Mouse (Mus musculus) urinary bladder, postnatal 25 days (tissue): ENCODE results near the gene Fryl.

ENCODE experiments used
- DNase-seq: peaks from one replicate; pipeline ENCODE4 v3.0.0; 2022; ENCODE audit warnings: low spot score

The Fryl gene

DNA sequence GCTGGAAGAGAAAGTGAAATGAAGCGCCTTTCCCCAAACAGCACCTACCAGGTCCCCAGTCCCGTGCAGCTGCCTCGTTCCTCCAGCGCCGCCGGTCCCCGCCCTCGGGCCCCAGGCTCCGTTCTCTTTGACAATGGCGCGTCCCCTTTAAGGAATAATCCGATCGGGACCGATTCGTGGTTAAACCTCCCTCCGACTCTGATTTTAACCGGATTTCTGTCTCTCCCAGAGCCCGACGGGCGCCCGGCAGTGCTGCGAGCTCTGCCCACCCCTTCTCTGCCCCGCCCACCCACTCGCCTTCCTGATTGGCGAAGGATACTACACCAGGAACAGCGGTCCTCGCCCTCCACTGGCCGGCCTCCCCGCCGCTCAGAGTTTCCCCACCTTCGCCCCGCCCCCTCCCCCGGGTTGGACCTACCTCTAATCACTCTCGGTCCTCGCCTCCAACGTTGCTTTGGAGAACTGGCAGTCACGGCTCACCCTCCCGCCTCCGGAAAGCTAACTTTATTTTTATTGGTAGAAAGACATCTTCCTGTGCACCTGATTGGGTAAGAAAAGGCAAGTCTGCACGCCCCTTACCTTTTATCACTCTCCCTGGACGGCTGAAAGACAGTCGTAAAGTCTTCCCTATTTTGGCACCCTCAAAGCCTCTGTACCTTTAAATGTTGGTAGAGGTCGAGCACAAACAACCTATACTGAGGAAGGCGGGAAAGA, at the start of gene Fryl:
TSS of gene Fryl (minus strand) at position 268 of the 714 bp plus-strand sequence.
- DNase-seq, result peak; percentile 87

- no peak for DNase-seq
Observed at GRCm38 (mm10) chr5:73304507-73304906, 48.1 kb upstream of the Fryl start.

GRCm38 (mm10) chr5:73301601-73302307, 45.3 kb upstream of the Fryl start:
- DNase-seq, result no peak

GRCm38 (mm10) chr5:73295916-73296315, 39.5 kb upstream of the Fryl start:
- DNase-seq, result no peak

DNA sequence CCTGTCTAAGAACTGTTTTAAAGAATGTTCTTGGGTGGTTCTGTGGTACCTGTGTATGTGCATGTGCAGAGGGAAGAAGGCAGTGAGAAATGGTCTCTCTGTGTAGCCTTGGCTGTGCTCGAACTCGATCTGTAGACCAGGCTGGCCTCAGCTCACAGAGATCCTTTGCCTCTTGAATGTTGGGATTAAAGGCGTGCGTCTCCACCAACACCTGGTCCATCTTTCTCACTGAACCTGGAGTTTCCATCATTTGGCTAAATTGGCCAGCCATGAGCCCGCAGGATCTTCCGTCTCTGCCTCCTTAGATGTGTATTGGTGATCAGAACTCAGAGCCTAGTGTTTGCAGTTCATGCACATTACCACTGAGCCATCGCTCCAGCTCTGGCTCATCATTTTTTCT, 38.6 kb upstream of the Fryl start:
- DNase-seq, result no peak

GRCm38 (mm10) chr5:73293458-73293827, 37.0 kb upstream of the Fryl start:
- no peak for DNase-seq

- DNase-seq, result peak; percentile 86
Observed at GRCm38 (mm10) chr5:73292502-73293457, 36.4 kb upstream of the Fryl start, which contains the start of gene Ociad1. Ociad1 (plus strand) TSS chr5:73292784.

DNA sequence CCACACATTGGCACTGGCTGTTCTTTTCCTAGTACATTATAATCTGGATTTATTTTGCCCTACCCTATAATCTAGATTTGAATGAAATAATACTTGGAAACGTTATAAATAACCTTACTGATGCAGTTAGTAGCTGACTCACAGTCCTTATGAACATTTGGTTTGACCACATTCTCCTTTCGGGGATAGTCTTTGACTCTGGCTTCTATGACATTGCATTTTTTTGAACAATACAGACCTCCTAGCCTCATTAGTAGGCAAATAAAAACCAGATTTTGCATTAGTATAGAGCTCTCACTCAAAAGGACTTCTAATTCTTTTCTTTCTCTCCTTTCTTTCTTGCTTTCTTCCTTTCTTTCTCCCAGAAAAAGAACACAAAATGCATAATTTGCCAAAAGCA, 33.5 kb upstream of the Fryl start:
- DNase-seq, result no peak

DNA sequence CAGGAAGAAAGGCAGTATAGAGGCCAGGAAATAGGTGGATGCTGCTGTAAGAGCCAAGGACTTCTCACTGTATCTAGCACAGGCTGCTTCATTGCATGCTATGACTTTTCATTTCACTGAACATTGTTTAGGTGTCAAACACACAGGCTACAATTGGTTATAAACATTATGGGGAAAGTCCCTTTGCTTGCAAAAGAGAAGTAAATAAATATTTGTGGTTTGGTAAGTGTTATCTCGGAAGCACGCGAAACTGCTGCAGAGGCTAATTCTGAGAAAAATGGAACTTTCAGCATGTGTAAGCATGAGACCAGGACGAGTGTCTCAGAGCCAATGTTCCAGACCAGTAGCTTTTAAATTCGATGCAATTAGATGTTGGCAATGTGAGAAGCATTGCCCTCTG, 30.2 kb upstream of the Fryl start:
- no peak for DNase-seq

DNA sequence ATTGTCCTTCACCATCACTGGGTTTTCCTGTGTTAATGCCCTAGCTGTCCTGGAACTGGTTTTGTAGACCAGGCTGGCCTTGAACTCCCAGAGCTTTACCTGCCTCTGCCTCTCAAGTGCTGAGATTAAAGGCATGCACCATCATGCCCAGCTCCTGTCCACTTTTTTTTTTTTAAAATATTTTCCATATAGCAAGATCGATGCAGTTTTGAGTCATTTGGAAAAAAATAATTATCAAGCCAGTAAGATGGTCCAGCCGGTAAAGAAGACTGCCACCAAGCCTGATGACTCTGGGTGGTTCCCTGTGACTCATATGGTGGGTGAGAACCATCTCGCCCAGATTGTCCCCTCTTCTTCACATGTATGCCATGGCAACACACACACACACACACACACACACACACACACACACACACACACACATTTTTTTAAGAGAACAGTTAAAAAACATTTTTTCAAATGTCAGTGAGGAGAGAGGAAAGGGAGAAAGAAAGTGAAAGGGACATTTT, 29.1 kb upstream of the Fryl start:
- no peak for DNase-seq

- DNase-seq, result no peak
Observed at GRCm38 (mm10) chr5:73284046-73284445, 27.6 kb upstream of the Fryl start.

DNA sequence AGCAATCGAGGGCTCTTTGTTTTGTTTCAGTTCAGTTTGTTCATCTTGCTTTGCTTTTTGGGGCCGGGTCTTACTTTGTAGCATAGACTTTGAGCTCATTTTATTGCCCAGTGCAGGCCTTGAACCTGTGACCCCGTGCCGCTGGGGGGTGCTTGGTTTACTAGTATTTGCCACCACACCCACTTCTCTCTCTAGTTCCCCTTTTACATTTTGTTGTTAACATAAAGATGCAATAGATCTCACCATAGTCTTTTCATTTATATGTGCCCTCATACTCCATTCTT, 24.1 kb upstream of the Fryl start:
- DNase-seq, result no peak

DNA sequence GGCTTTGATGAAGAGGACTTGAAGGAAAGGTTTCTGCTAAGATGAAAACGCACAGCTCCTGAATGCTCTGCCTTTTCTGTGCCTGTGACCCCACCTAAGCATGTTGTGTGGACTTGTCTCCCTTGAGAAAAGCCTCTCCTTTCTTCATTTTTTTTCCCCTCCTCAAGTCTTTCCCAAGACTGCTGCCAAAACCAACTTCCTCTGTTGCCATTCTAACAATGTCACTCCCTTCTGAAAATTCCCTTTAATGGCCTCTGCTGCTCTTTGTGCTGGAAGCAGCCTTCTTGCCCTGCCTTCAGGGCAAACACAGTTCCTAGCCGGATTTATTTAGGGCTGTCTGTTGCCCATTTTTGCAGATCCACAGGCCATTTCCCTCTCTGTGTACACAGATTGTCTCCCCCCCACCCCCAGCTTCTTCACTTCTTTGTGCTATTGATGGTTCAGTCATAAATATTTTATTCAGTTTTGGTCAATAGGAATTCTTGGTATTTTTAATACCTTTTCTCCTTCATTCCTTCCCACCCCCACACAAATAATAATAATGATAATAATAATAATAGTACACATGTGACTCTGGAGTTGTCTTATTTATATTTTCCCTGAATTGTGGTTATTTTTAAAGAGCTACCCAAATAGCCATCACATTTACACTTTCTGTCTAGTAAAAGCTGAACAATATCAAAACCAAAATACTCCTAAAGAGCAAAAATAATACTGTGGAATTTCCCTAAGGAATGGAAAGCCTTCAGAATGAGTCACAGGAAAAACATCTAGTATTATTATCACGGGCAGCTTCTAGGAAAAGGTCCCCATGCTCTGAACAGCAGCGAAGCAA, 23.5 kb upstream of the Fryl start:
- no peak for DNase-seq

DNA sequence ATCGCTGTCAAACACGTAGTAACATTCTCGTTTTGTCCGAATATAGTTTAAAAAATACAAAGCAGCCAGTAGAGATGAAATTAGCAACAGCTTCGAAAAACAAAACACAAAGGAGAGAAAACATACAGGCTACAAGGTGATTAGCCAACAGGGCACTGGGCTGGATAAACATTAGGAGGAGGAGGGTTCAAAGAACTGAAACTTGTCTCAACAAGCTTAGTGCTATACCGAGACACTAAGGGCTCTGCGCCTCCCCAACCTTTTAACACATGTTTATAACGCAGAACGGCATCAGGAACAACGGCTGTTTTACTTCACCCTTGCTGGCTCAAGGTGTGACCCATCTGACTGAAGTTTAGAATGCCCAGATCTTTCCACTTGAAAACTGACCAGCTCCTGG, 22.8 kb upstream of the Fryl start:
- no peak for DNase-seq

DNA sequence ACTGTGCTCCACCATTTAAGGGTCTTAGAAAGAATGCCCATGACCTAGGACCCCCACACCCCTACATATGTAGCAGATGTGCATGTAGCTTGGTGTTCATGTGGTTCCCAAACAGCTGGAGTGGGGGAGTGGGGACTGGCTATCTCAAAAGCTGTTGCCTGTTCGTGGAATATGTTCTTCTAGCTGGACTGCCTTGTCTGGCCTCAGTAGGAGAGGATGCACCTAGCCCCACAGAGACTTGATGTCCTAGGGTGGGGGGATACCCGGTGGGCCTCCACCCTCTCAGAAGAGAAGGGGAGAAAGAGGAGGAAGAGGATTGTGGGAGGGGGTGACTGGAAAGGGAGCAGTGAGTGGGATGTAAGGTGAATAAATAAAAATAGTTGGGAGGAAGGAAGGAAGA, 18.5 kb upstream of the Fryl start:
- DNase-seq, result no peak

GRCm38 (mm10) chr5:73273171-73273570, 16.8 kb upstream of the Fryl start:
- no peak for DNase-seq

DNA sequence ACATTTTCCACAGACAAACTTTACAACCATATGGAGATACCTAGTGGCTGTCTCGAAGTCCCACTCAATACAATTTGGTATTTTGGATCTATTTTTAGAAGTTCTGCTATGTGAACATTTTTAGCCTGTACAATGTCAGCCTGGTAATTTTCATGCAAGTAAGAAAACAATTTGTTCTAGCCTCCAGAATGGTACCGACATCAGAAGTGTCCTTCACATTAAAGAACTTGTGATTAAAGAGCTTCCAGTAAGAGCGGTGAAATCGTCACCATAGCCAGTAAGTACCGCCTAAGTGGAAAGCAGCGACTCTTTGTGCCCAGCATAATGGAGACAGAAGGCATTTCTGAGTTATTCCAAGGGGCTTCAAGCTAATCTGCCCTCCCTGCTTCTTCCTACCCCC, 14.2 kb upstream of the Fryl start:
- DNase-seq, result no peak

DNA sequence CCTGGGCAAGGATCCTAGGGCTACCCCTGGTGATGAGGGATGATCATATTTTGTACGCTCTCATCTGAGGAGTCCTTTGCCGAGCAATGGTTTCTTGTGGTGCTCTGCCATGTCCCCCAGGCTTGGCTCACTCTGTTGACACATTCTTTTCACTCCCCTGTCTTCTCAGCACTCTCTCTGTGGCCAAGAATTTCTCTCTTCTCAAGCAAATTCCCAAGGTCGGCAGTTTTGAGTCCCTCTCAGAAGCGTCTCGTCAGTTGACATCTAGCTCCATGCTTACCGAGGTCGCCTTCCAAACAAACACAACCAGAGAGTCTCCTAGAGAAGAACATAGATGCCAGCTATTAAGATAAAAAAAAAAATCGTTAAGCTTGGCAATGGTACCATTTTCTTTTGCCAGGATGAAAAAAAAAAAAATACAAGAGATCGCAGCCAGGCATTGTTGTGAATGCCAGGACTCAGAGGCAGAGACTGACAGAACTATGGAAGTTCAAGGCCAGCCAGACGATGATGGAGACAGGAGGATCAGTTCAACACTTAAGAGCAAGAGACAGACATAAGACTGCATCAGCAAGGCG, 12.3 kb upstream of the Fryl start:
- DNase-seq, result no peak

- no peak for DNase-seq
Observed at GRCm38 (mm10) chr5:73265460-73265859, 9.0 kb upstream of the Fryl start.

- no peak for DNase-seq
Observed at GRCm38 (mm10) chr5:73264122-73264521, 7.7 kb upstream of the Fryl start.

- DNase-seq, result no peak
Observed at GRCm38 (mm10) chr5:73257723-73258122, 1.3 kb upstream of the Fryl start.
